Comparison of ENCODE assay signal across 13 mouse cellular contexts in the genomic region with DNA sequence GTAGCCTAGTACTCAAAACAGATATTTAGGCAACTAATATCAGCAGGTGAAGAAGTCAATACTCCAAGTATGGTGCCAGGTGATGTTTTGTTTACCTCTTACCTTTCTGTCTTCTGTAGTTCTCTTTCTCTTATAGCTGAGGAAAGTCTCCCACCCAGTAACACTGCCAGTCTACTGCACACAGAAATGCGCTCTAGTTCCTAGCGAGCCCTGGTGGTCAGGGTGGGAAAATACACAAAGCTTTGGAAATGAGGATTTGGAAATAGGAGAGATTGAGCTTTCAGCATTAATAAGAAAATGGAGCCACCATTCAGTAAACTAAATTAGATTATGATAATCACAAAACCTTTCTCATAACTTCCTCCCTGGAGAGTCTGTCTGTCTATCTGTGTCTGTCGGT.
DNase-seq lines count a peak whose midpoint lies in the region; ATAC-seq and TF ChIP-seq lines count a peak whose summit lies in the region.
"Had no signal": no experiment of that assay in that cellular context is flagged by ENCODE, and none has a peak within 500 bp of the region (broad histone marks: within the 10 kb centered on the region; RNA-seq: fewer than 3 reads in every experiment).

No protein-coding gene starts in this region.

- peak; percentile 68 for TF ChIP-seq CTCF in intestine, postnatal 0 days (IDR thresholded peaks at IDR 0.05; ENCODE audit: low read depth)

- no peaks in the 10 kb centered on the region for H3K36me3 ChIP-seq in intestine, postnatal 0 days (ENCODE audit: control insufficient read depth, insufficient read depth)
- H3K36me3 ChIP-seq in intestine, embryonic 16.5 days (ENCODE audit: control insufficient read depth, insufficient read depth, low read length): no peaks in the 10 kb centered on the region
- no peaks in the 10 kb centered on the region for H3K36me3 ChIP-seq in midbrain, embryonic 14.5 days (ENCODE audit: control insufficient read depth, insufficient read depth, low read length)
- H3K36me3 ChIP-seq in midbrain, embryonic 11.5 days (ENCODE audit: control insufficient read depth, insufficient read depth, low read length): no peaks in the 10 kb centered on the region
- H3K36me3 ChIP-seq: embryonic facial prominence, embryonic 12.5 days had no signal

- no peak overlapping the region for H3K27ac ChIP-seq in intestine, postnatal 0 days (ENCODE audit: low read depth, low read length)
- no peak overlapping the region for H3K27ac ChIP-seq in intestine, embryonic 16.5 days (ENCODE audit: low read length)
- H3K27ac ChIP-seq in midbrain, embryonic 14.5 days (replicated peaks; ENCODE audit: low read depth, low read length): no peak overlapping the region
- no peak overlapping the region for H3K27ac ChIP-seq in midbrain, embryonic 11.5 days (ENCODE audit: low read depth, low read length)
- H3K27ac ChIP-seq: embryonic facial prominence, embryonic 12.5 days had no signal

- H3K9ac ChIP-seq in intestine, postnatal 0 days (ENCODE audit: low read depth, low read length): no peak overlapping the region
- no peak overlapping the region for H3K9ac ChIP-seq in intestine, embryonic 16.5 days (ENCODE audit: low read depth, low read length)
- H3K9ac ChIP-seq in midbrain, embryonic 14.5 days (replicated peaks; ENCODE audit: low read length): no peak overlapping the region
- H3K9ac ChIP-seq in midbrain, embryonic 11.5 days (ENCODE audit: low read length): no peak overlapping the region
- H3K9ac ChIP-seq: embryonic facial prominence, embryonic 12.5 days had no signal

- H3K27me3 ChIP-seq in intestine, postnatal 0 days (replicated peaks; ENCODE audit: control insufficient read depth, insufficient read depth, low read length): no peaks in the 10 kb centered on the region
- H3K27me3 ChIP-seq in intestine, embryonic 16.5 days (replicated peaks; ENCODE audit: control insufficient read depth, insufficient read depth, low read length): no peaks in the 10 kb centered on the region
- H3K27me3 ChIP-seq in midbrain, embryonic 14.5 days (ENCODE audit: control insufficient read depth, insufficient read depth, low read length): no peaks in the 10 kb centered on the region
- no peaks in the 10 kb centered on the region for H3K27me3 ChIP-seq in midbrain, embryonic 11.5 days (ENCODE audit: control insufficient read depth, insufficient read depth, low read length)
- H3K27me3 ChIP-seq: embryonic facial prominence, embryonic 12.5 days had no signal

- DNase-seq in cerebellum, postnatal 10 days: peak; percentile 51
- DNase-seq in cerebellum, postnatal 25 days: no peak
- peak; percentile 20 for DNase-seq in midbrain, embryonic 14.5 days
- no peak for DNase-seq in midbrain, embryonic 11.5 days (ENCODE audit: low spot score, missing footprints)
- DNase-seq in spleen, postnatal 36 days (ENCODE audit: low spot score in 2 of 2): no peak
- DNase-seq in gastrocnemius, postnatal 36 days: no peak
- DNase-seq: adrenal gland, postnatal 10 days; kidney, adult 11 months had no signal

- intact Hi-C loops in gastrocnemius, postnatal 36 days (cut with DNase I): no loop called here

- no peaks in the 10 kb centered on the region for H3K4me1 ChIP-seq in intestine, postnatal 0 days (replicated peaks; ENCODE audit: control insufficient read depth, insufficient read depth, low read length)
- H3K4me1 ChIP-seq in intestine, embryonic 16.5 days (ENCODE audit: control insufficient read depth, insufficient read depth, low read length): no peaks in the 10 kb centered on the region
- H3K4me1 ChIP-seq in midbrain, embryonic 14.5 days (ENCODE audit: control insufficient read depth, insufficient read depth, low read length): no peaks in the 10 kb centered on the region
- H3K4me1 ChIP-seq in midbrain, embryonic 11.5 days (ENCODE audit: control insufficient read depth, insufficient read depth, low read length): no peaks in the 10 kb centered on the region
- H3K4me1 ChIP-seq: embryonic facial prominence, embryonic 12.5 days had no signal

- ATAC-seq in intestine, postnatal 0 days: no peak
- ATAC-seq in intestine, embryonic 16.5 days: no peak
- ATAC-seq in midbrain, embryonic 14.5 days (ENCODE audit: low FRiP score, low TSS enrichment): no peak
- ATAC-seq in midbrain, embryonic 11.5 days (ENCODE audit: low FRiP score): no peak

- H3K4me3 ChIP-seq in intestine, postnatal 0 days (ENCODE audit: low read depth, low read length): no peak overlapping the region
- H3K4me3 ChIP-seq in intestine, embryonic 16.5 days (ENCODE audit: low read length): no peak overlapping the region
- no peak overlapping the region for H3K4me3 ChIP-seq in midbrain, embryonic 14.5 days (replicated peaks; ENCODE audit: low read depth, low read length)
- H3K4me3 ChIP-seq in midbrain, embryonic 11.5 days (ENCODE audit: low read depth, low read length): no peak overlapping the region
- H3K4me3 ChIP-seq: embryonic facial prominence, embryonic 12.5 days; myocyte had no signal

- 63% methylated on average over 3 of the region's 3 CpGs for WGBS in intestine, postnatal 0 days
- WGBS in intestine, embryonic 16.5 days: 67% methylated on average over 3 of the region's 3 CpGs
- 59% methylated on average over 3 of the region's 3 CpGs for WGBS in midbrain, embryonic 14.5 days
- WGBS in midbrain, embryonic 11.5 days: 55% methylated on average over 3 of the region's 3 CpGs

- no peak overlapping the region for H3K4me2 ChIP-seq in intestine, postnatal 0 days (replicated peaks; ENCODE audit: low read depth)
- H3K4me2 ChIP-seq in intestine, embryonic 16.5 days (ENCODE audit: low read depth, low read length): no peak overlapping the region
- H3K4me2 ChIP-seq in midbrain, embryonic 14.5 days (ENCODE audit: low read length): no peak overlapping the region
- H3K4me2 ChIP-seq in midbrain, embryonic 11.5 days: no peak overlapping the region
- H3K4me2 ChIP-seq: embryonic facial prominence, embryonic 12.5 days; liver, embryonic 11.5 days had no signal

- no peaks in the 10 kb centered on the region for H3K9me3 ChIP-seq in intestine, postnatal 0 days (ENCODE audit: control insufficient read depth)
- H3K9me3 ChIP-seq in intestine, embryonic 16.5 days (ENCODE audit: control insufficient read depth, low read length): no peaks in the 10 kb centered on the region
- H3K9me3 ChIP-seq in midbrain, embryonic 14.5 days (ENCODE audit: control insufficient read depth, low read length): no peaks in the 10 kb centered on the region
- H3K9me3 ChIP-seq in midbrain, embryonic 11.5 days (ENCODE audit: control insufficient read depth, low read length): no peaks in the 10 kb centered on the region
- H3K9me3 ChIP-seq: embryonic facial prominence, embryonic 12.5 days had no signal

Comparison
In these comparisons a context has a peak if more than half of its experiments do, and no peak if none do; other contexts are left out.
1. DNase-seq: peak in cerebellum, postnatal 10 days (2 of 2) and midbrain, embryonic 14.5 days (single experiment); none in cerebellum, postnatal 25 days (0 of 2), midbrain, embryonic 11.5 days (single experiment), spleen, postnatal 36 days (0 of 2) and gastrocnemius, postnatal 36 days (0 of 2).